Mouse (Mus musculus): ENCODE measurements around the gene Ptrh1. TPM values are rescaled to one million over a fixed set of nuclear protein-coding genes. Genes with fewer than 3 reads are reported as not detected.

Gene Ptrh1
- total and polyA plus RNA-seq, 3 experiments: 12.3 to 27.9 TPM; not detected in 1

GRCm38 (mm10) chr2:32784048-32784681, 8.6 kb downstream of the Ptrh1 start, which contains the start of gene Cfap157:
Gene Cfap157, minus strand, starts transcription at chr2:32784428.
- DNase-seq (ENCODE audit: low read depth, low spot score): peak; percentile 29
- Histone ChIP-seq H3K9me3 (replicated peaks; ENCODE audit: insufficient read depth, low read length) (no peaks in the 10 kb centered on the region), H3K27ac (ENCODE audit: control insufficient read depth, low read depth, low read length) (no peak within 1 kb of the TSS), H3K36me3 (ENCODE audit: control insufficient read depth in 1 of 2, insufficient read depth in 2 of 2, low read length in 2 of 2) (no peaks in the 10 kb centered on the region), H3K9ac (ENCODE audit: control insufficient read depth, low read depth, low read length, poor library complexity, severe bottlenecking) (no peak within 1 kb of the TSS), H3K79me2 (ENCODE audit: control insufficient read depth, insufficient read depth, low read length, poor library complexity) (no peaks in the 10 kb centered on the region), H3K4me1 (ENCODE audit: control insufficient read depth in 1 of 2, insufficient read depth in 2 of 2, low read length in 2 of 2) (no peaks in the 10 kb centered on the region), H3K4me3 (ENCODE audit: control insufficient read depth in 1 of 2, insufficient read depth in 1 of 2, low read depth in 2 of 2, low read length in 2 of 2) (no peak within 1 kb of the TSS), H3K27me3 (ENCODE audit: control insufficient read depth in 1 of 2, insufficient read depth in 2 of 2, low read length in 2 of 2) (no peaks in the 10 kb centered on the region)
- TF ChIP-seq SIN3A (IDR thresholded peaks at IDR 0.05; ENCODE audit: low read length) (peak; percentile 45; the same call in 1 of the 2 replicates), HCFC1 (IDR thresholded peaks at IDR 0.05; ENCODE audit: low read depth, low read length) (0 out of 2 replicates have a peak, but pooled peaks have one; percentile 26), MAFK (IDR thresholded peaks at IDR 0.05; ENCODE audit: borderline replicate concordance, low read depth, low read length) (no peak)

GRCm38 (mm10) chr2:32787176-32787575, 11.6 kb downstream of the Ptrh1 start:
- Histone ChIP-seq H3K79me2 (ENCODE audit: control insufficient read depth, insufficient read depth, low read length, poor library complexity) (no peaks in the 10 kb centered on the region), H3K4me3 (ENCODE audit: control insufficient read depth in 1 of 2, insufficient read depth in 1 of 2, low read depth in 2 of 2, low read length in 2 of 2) (no peak overlapping the region), H3K9me3 (replicated peaks; ENCODE audit: insufficient read depth, low read length) (no peaks in the 10 kb centered on the region), H3K9ac (ENCODE audit: control insufficient read depth, low read depth, low read length, poor library complexity, severe bottlenecking) (no peak overlapping the region), H3K27ac (ENCODE audit: control insufficient read depth, low read depth, low read length) (no peak overlapping the region), H3K27me3 (ENCODE audit: control insufficient read depth in 1 of 2, insufficient read depth in 2 of 2, low read length in 2 of 2) (no peaks in the 10 kb centered on the region), H3K36me3 (ENCODE audit: control insufficient read depth in 1 of 2, insufficient read depth in 2 of 2, low read length in 2 of 2) (no peaks in the 10 kb centered on the region), H3K4me1 (ENCODE audit: control insufficient read depth in 1 of 2, insufficient read depth in 2 of 2, low read length in 2 of 2) (no peaks in the 10 kb centered on the region)
- DNase-seq (ENCODE audit: low read depth, low spot score): peak; percentile 45
- TF ChIP-seq ETS1 (IDR thresholded peaks at IDR 0.05; ENCODE audit: low read depth, low read length) (no peak), RAD21 (IDR thresholded peaks at IDR 0.05; ENCODE audit: low read depth, low read length) (peak; percentile 38), JUND (IDR thresholded peaks at IDR 0.05; ENCODE audit: low read depth, low read length) (no peak), CTCF (IDR thresholded peaks at IDR 0.05 in 2 of 3, conservative IDR thresholded peaks at IDR 0.05 in 1 of 3; ENCODE audit: control insufficient read depth in 1 of 3, insufficient read depth in 1 of 3, low read depth in 2 of 3, low read length in 3 of 3, poor library complexity in 1 of 3, severe bottlenecking in 1 of 3) (peak; percentile 23 to 60 (median 56); a peak in 4 of 6 replicates), EP300 (IDR thresholded peaks at IDR 0.05; ENCODE audit: low read depth in 1 of 2, low read length in 2 of 2) (no peak), SMC3 (IDR thresholded peaks at IDR 0.05; ENCODE audit: low read depth, low read length) (peak; percentile 53)

GRCm38 (mm10) chr2:32788581-32788980, 13.0 kb downstream of the Ptrh1 start:
- Histone ChIP-seq H3K4me1 (ENCODE audit: control insufficient read depth in 1 of 2, insufficient read depth in 2 of 2, low read length in 2 of 2) (no peaks in the 10 kb centered on the region), H3K9me3 (replicated peaks; ENCODE audit: insufficient read depth, low read length) (no peaks in the 10 kb centered on the region), H3K27me3 (ENCODE audit: control insufficient read depth in 1 of 2, insufficient read depth in 2 of 2, low read length in 2 of 2) (no peaks in the 10 kb centered on the region), H3K36me3 (ENCODE audit: control insufficient read depth in 1 of 2, insufficient read depth in 2 of 2, low read length in 2 of 2) (no peaks in the 10 kb centered on the region), H3K79me2 (ENCODE audit: control insufficient read depth, insufficient read depth, low read length, poor library complexity) (no peaks in the 10 kb centered on the region), H3K9ac (ENCODE audit: control insufficient read depth, low read depth, low read length, poor library complexity, severe bottlenecking) (no peak overlapping the region), H3K4me3 (ENCODE audit: control insufficient read depth in 1 of 2, insufficient read depth in 1 of 2, low read depth in 2 of 2, low read length in 2 of 2) (no peak overlapping the region), H3K27ac (ENCODE audit: control insufficient read depth, low read depth, low read length) (no peak overlapping the region)
- DNase-seq (ENCODE audit: low read depth, low spot score): no peak
- TF ChIP-seq CTCF (IDR thresholded peaks at IDR 0.05 in 2 of 3, conservative IDR thresholded peaks at IDR 0.05 in 1 of 3; ENCODE audit: control insufficient read depth in 1 of 3, insufficient read depth in 1 of 3, low read depth in 2 of 3, low read length in 3 of 3, poor library complexity in 1 of 3, severe bottlenecking in 1 of 3) (no peak), ZNF384 (IDR thresholded peaks at IDR 0.05; ENCODE audit: low read depth, low read length) (no peak), TBP (IDR thresholded peaks at IDR 0.05; ENCODE audit: low read depth, low read length) (no peak), TAL1 (IDR thresholded peaks at IDR 0.05; ENCODE audit: low read length) (no peak), MAFK (IDR thresholded peaks at IDR 0.05; ENCODE audit: borderline replicate concordance, low read depth, low read length) (no peak), EP300 (IDR thresholded peaks at IDR 0.05; ENCODE audit: low read depth in 1 of 2, low read length in 2 of 2) (no peak), MAZ (IDR thresholded peaks at IDR 0.05; ENCODE audit: low read depth, low read length) (no peak), ZKSCAN1 (IDR thresholded peaks at IDR 0.05; ENCODE audit: low read depth, low read length) (no peak), UBTF (IDR thresholded peaks at IDR 0.05; ENCODE audit: borderline replicate concordance, insufficient read depth, low read depth, low read length) (no peak), ZMIZ1 (IDR thresholded peaks at IDR 0.05; ENCODE audit: low read depth, low read length) (no peak), TCF12 (IDR thresholded peaks at IDR 0.05; ENCODE audit: low read depth, low read length) (no peak), JUND (IDR thresholded peaks at IDR 0.05; ENCODE audit: low read depth, low read length) (no peak), RAD21 (IDR thresholded peaks at IDR 0.05; ENCODE audit: low read depth, low read length) (no peak), CHD1 (IDR thresholded peaks at IDR 0.05; ENCODE audit: low read depth, low read length) (no peak)

Data from MEL (cell line).